In the genomic region with DNA sequence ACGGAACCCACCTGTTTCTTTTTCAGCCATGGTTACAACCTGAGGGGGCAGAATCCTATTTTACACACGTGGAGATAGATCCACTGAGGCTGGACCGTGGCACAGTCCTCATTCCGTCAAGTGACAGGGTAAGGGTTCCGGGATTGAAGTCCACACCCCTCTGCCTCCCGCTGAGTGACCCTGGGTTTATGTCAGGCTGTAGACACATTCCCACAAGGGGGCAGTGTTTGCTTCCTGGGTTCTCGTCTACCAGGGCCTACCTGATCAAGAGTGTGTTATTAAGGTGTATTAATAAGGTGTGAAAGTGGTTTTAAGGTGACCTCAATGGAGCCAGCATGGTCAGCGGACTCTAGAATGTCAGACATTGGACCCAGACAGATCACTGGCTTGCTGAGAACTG, we compare ENCODE assay signal across 10 mouse cellular contexts. TPM values are rescaled to one million over a fixed set of nuclear protein-coding genes. Genes with fewer than 3 reads are reported as not detected.
DNase-seq lines count a peak whose midpoint lies in the region; ATAC-seq and TF ChIP-seq lines count a peak whose summit lies in the region.
"Had no signal": no experiment of that assay in that cellular context is flagged by ENCODE, and none has a peak within 500 bp of the region (broad histone marks: within the 10 kb centered on the region; RNA-seq: fewer than 3 reads in every experiment).

No protein-coding gene starts in this region.

- TF ChIP-seq POLR2A in liver, adult 2 months (IDR thresholded peaks at IDR 0.05; ENCODE audit: extremely low read depth, insufficient read depth, low read length): no peak

- H3K27ac ChIP-seq in hindbrain, postnatal 0 days: no peak overlapping the region
- no peak overlapping the region for H3K27ac ChIP-seq in hindbrain, embryonic 14.5 days
- H3K27ac ChIP-seq in ES-E14 (ENCODE audit: insufficient read depth, low read depth, low read length, poor library complexity, severe bottlenecking): no peak overlapping the region
- H3K27ac ChIP-seq in liver, adult 2 months (replicated peaks; ENCODE audit: insufficient read depth, low read depth, low read length): no peak overlapping the region
- H3K27ac ChIP-seq: embryonic facial prominence, embryonic 13.5 days; lung, embryonic 15.5 days had no signal

- no peaks in the 10 kb centered on the region for H3K27me3 ChIP-seq in hindbrain, postnatal 0 days (ENCODE audit: insufficient read depth, low read length)
- H3K27me3 ChIP-seq in hindbrain, embryonic 14.5 days (ENCODE audit: control insufficient read depth, insufficient read depth, low read length): no peaks in the 10 kb centered on the region
- H3K27me3 ChIP-seq in liver, adult 2 months (ENCODE audit: control insufficient read depth, insufficient read depth, low read length): no peaks in the 10 kb centered on the region
- H3K27me3 ChIP-seq: embryonic facial prominence, embryonic 13.5 days; lung, embryonic 15.5 days had no signal

- no peak overlapping the region for H3K4me3 ChIP-seq in hindbrain, postnatal 0 days (ENCODE audit: low read length)
- H3K4me3 ChIP-seq in hindbrain, embryonic 14.5 days (replicated peaks; ENCODE audit: low read length): no peak overlapping the region
- peak overlapping the region in 1 of 2 experiments; percentile 32; a peak in 1 of 4 replicates for H3K4me3 ChIP-seq in ES-E14 (ENCODE audit: insufficient read depth in 1 of 2, low read depth in 1 of 2, low read length in 2 of 2, poor library complexity in 1 of 2, severe bottlenecking in 1 of 2)
- H3K4me3 ChIP-seq in liver, adult 2 months (ENCODE audit: insufficient read depth, low read depth, low read length): no peak overlapping the region
- H3K4me3 ChIP-seq: embryonic facial prominence, embryonic 13.5 days; lung, embryonic 15.5 days had no signal

- no peaks in the 10 kb centered on the region for H3K4me1 ChIP-seq in hindbrain, postnatal 0 days (ENCODE audit: insufficient read depth, low read length)
- no peaks in the 10 kb centered on the region for H3K4me1 ChIP-seq in hindbrain, embryonic 14.5 days (replicated peaks; ENCODE audit: control insufficient read depth, insufficient read depth, low read length)
- H3K4me1 ChIP-seq in ES-E14 (ENCODE audit: control insufficient read depth in 2 of 2, insufficient read depth in 2 of 2, low read length in 2 of 2, poor library complexity in 1 of 2): peaks cover 0 to 3% of the 10 kb centered on the region in 2 experiments; a peak in 2 of 4 replicates
- no peaks in the 10 kb centered on the region for H3K4me1 ChIP-seq in liver, adult 2 months (ENCODE audit: control insufficient read depth, insufficient read depth, low read length)
- H3K4me1 ChIP-seq: embryonic facial prominence, embryonic 13.5 days; lung, embryonic 15.5 days had no signal

- 51% methylated on average over 8 of the region's 8 CpGs for WGBS in hindbrain, postnatal 0 days
- WGBS in hindbrain, embryonic 14.5 days: 47% methylated on average over 8 of the region's 8 CpGs
- WGBS in liver, adult 2 months: 37% methylated on average over 8 of the region's 8 CpGs

- no peaks in the 10 kb centered on the region for H3K9me3 ChIP-seq in hindbrain, postnatal 0 days (ENCODE audit: low read length)
- no peaks in the 10 kb centered on the region for H3K9me3 ChIP-seq in hindbrain, embryonic 14.5 days (ENCODE audit: control insufficient read depth, low read length)
- H3K9me3 ChIP-seq in ES-E14 (ENCODE audit: control insufficient read depth, insufficient read depth, low read depth, low read length): no peaks in the 10 kb centered on the region
- H3K9me3 ChIP-seq: embryonic facial prominence, embryonic 13.5 days; lung, embryonic 15.5 days had no signal

- in situ Hi-C loops in ES-E14 (cut with MboI; ENCODE audit: low sequenced_read_pairs in 2 of 2, unreplicated experiment in 2 of 2): no loop called here

- no peak overlapping the region for H3K9ac ChIP-seq in hindbrain, postnatal 0 days (replicated peaks; ENCODE audit: low read length)
- H3K9ac ChIP-seq in hindbrain, embryonic 14.5 days: no peak overlapping the region
- H3K9ac ChIP-seq in ES-E14 (ENCODE audit: insufficient read depth, low read depth, low read length, poor library complexity, severe bottlenecking): no peak overlapping the region
- no peak overlapping the region for H3K9ac ChIP-seq in liver, adult 2 months (ENCODE audit: low read depth, low read length)
- H3K9ac ChIP-seq: embryonic facial prominence, embryonic 13.5 days; lung, embryonic 15.5 days had no signal

- no peak overlapping the region for H3K4me2 ChIP-seq in hindbrain, postnatal 0 days (ENCODE audit: low read depth, low read length)
- no peak overlapping the region for H3K4me2 ChIP-seq in hindbrain, embryonic 14.5 days (replicated peaks)
- H3K4me2 ChIP-seq: embryonic facial prominence, embryonic 13.5 days; lung, embryonic 15.5 days had no signal

- ATAC-seq in hindbrain, postnatal 0 days: no peak
- no peak for ATAC-seq in hindbrain, embryonic 14.5 days (ENCODE audit: low FRiP score)

- TF ChIP-seq CTCF in hindbrain, postnatal 0 days (IDR thresholded peaks at IDR 0.05; ENCODE audit: low read depth): peak; percentile 30
- TF ChIP-seq CTCF in liver, adult 2 months (IDR thresholded peaks at IDR 0.05; ENCODE audit: low read depth, low read length): peak; percentile 61

- DNase-seq in hindbrain, postnatal 0 days (ENCODE audit: low spot score): no peak
- no peak for DNase-seq in hindbrain, embryonic 14.5 days (ENCODE audit: low spot score)
- DNase-seq in ES-E14 (ENCODE audit: low read depth, low spot score): peak; percentile 87
- DNase-seq in c-Kit-positive CD71-negative TER-119-negative erythroid progenitor cells, embryonic 14.5 days (ENCODE audit: low read depth): peak; percentile 46
- DNase-seq in liver, adult 2 months (ENCODE audit: extremely low read depth, low read depth, low spot score): peak; percentile 58
- DNase-seq in testis, postnatal 14 days (ENCODE audit: low spot score): peak; percentile 19
- no peak for DNase-seq in cerebellum, adult 11 months
- no peak for DNase-seq in right cerebral cortex, postnatal 25 days

- H3K36me3 ChIP-seq in hindbrain, postnatal 0 days (ENCODE audit: insufficient read depth, low read length): no peaks in the 10 kb centered on the region
- H3K36me3 ChIP-seq in hindbrain, embryonic 14.5 days (replicated peaks; ENCODE audit: control insufficient read depth, insufficient read depth): no peaks in the 10 kb centered on the region
- H3K36me3 ChIP-seq in ES-E14 (ENCODE audit: control insufficient read depth, insufficient read depth, low read length, poor library complexity, severe bottlenecking): no peaks in the 10 kb centered on the region
- no peaks in the 10 kb centered on the region for H3K36me3 ChIP-seq in liver, adult 2 months (ENCODE audit: control insufficient read depth, insufficient read depth, low read length)
- H3K36me3 ChIP-seq: embryonic facial prominence, embryonic 13.5 days; lung, embryonic 15.5 days had no signal

- no peaks in the 10 kb centered on the region for H3K79me2 ChIP-seq in liver, adult 2 months (ENCODE audit: control insufficient read depth, insufficient read depth, low read length)

TF ChIP-seq in ES-E14, 5 proteins besides CTCF, POLR2A, EP300 and RAD21:
- TF ChIP-seq ZNF384 (IDR thresholded peaks at IDR 0.05; ENCODE audit: low read depth, low read length) (no peak), CHD2 (IDR thresholded peaks at IDR 0.05; ENCODE audit: low read depth, low read length) (no peak), HCFC1 (IDR thresholded peaks at IDR 0.05; ENCODE audit: borderline replicate concordance, insufficient read depth, low read length) (no peak), MAFK (IDR thresholded peaks at IDR 0.05; ENCODE audit: insufficient read depth, low read depth, low read length) (no peak), ZC3H11A (IDR thresholded peaks at IDR 0.05; ENCODE audit: borderline replicate concordance, low read depth, low read length) (no peak)

RNA-seq across cellular contexts. Expression of gene Cdc34b, which starts 8.8 kb away (rescaled TPM):
- total RNA-seq in hindbrain, postnatal 0 days (2014; rRNA removed): 0.18 and 1.2 TPM in 2 replicates
- polyA plus RNA-seq in hindbrain, postnatal 0 days (2015; fragmentation: Nextera tagmentation; extraction: Ambion mirVana): 0.30 TPM in 1 of 2 replicates, not detected in the other
- polyA plus RNA-seq in hindbrain, embryonic 14.5 days (2014; fragmentation: Nextera tagmentation; extraction: Ambion mirVana): not detected in 2 replicates
- 0.32 and 0.54 TPM in 2 replicates for total RNA-seq in ES-E14 (2012; rRNA removed)
- not detected in 2 replicates for total RNA-seq in liver, adult 2 months (2014; rRNA removed)
- polyA plus RNA-seq in liver, adult 2 months (2012; rRNA removed): 0.07 TPM in 1 of 2 replicates, not detected in the other
- polyA plus RNA-seq: embryonic facial prominence, embryonic 13.5 days had no signal

RNA-seq across cellular contexts. Expression of gene Gm11541, which starts 28.5 kb away (rescaled TPM):
- 0.63 TPM in 1 of 2 replicates, not detected in the other for total RNA-seq in hindbrain, postnatal 0 days (2014; rRNA removed)
- 0.39 and 0.42 TPM in 2 replicates for polyA plus RNA-seq in hindbrain, postnatal 0 days (2015; fragmentation: Nextera tagmentation; extraction: Ambion mirVana)
- 0.27 TPM in 1 of 2 replicates, not detected in the other for polyA plus RNA-seq in hindbrain, embryonic 14.5 days (2014; fragmentation: Nextera tagmentation; extraction: Ambion mirVana)
- total RNA-seq in ES-E14 (2012; rRNA removed): 0.18 TPM in 1 of 2 replicates, not detected in the other
- total RNA-seq in liver, adult 2 months (2014; rRNA removed): not detected in 2 replicates
- not detected in 2 replicates for polyA plus RNA-seq in liver, adult 2 months (2012; rRNA removed)

RNA-seq across cellular contexts. Expression of gene Tmem92, which starts 49.7 kb away (rescaled TPM):
- total RNA-seq in hindbrain, postnatal 0 days (2014; rRNA removed): not detected in 2 replicates
- not detected in 2 replicates for polyA plus RNA-seq in hindbrain, postnatal 0 days (2015; fragmentation: Nextera tagmentation; extraction: Ambion mirVana)
- not detected in 2 replicates for polyA plus RNA-seq in hindbrain, embryonic 14.5 days (2014; fragmentation: Nextera tagmentation; extraction: Ambion mirVana)
- total RNA-seq in ES-E14 (2012; rRNA removed): 19.8 and 27.1 TPM in 2 replicates
- not detected in 2 replicates for total RNA-seq in liver, adult 2 months (2014; rRNA removed)
- not detected in 2 replicates for polyA plus RNA-seq in liver, adult 2 months (2012; rRNA removed)
- polyA plus RNA-seq: embryonic facial prominence, embryonic 13.5 days; lung, embryonic 15.5 days had no signal

RNA-seq across cellular contexts. Expression of gene Xylt2, which starts 55.5 kb away (rescaled TPM):
- 44.0 and 53.5 TPM in 2 replicates for total RNA-seq in hindbrain, postnatal 0 days (2014; rRNA removed)
- polyA plus RNA-seq in hindbrain, postnatal 0 days (2015; fragmentation: Nextera tagmentation; extraction: Ambion mirVana): 13.6 and 14.9 TPM in 2 replicates
- 13.2 and 14.8 TPM in 2 replicates for polyA plus RNA-seq in hindbrain, embryonic 14.5 days (2014; fragmentation: Nextera tagmentation; extraction: Ambion mirVana)
- total RNA-seq in ES-E14 (2012; rRNA removed): 58.0 and 91.2 TPM in 2 replicates
- 11.4 and 12.6 TPM in 2 replicates for total RNA-seq in liver, adult 2 months (2014; rRNA removed)
- 18.9 and 19.7 TPM in 2 replicates for polyA plus RNA-seq in liver, adult 2 months (2012; rRNA removed)

Comparison
In these comparisons a context has a peak if more than half of its experiments do, and no peak if none do; other contexts are left out.
1. DNase-seq: peak in ES-E14 (single experiment), c-Kit-positive CD71-negative TER-119-negative erythroid progenitor cells, embryonic 14.5 days (single experiment), liver, adult 2 months (single experiment) and testis, postnatal 14 days (single experiment); none in hindbrain, postnatal 0 days (single experiment), hindbrain, embryonic 14.5 days (single experiment), cerebellum, adult 11 months (single experiment) and right cerebral cortex, postnatal 25 days (single experiment).
2. RNA of gene Tmem92, which starts 49.7 kb away (total RNA-seq): 19.8 to 27.1 TPM in ES-E14; not detected in hindbrain, postnatal 0 days and not detected in liver, adult 2 months; every median in the first group is over 10 times any median in the second.